Mouse (Mus musculus) kidney, adult 9 months (tissue): Measurements from ENCODE around the gene Ssxb10.
"Not testable (repeated sequence)": the region's sequence is repeated elsewhere in the genome, so short reads cannot be mapped to it uniquely, and the experiment has no call there.

Experiments
- DNase-seq: peaks from one replicate; pipeline ENCODE4 v3.0.0; 2022

The Ssxb10 gene

DNA sequence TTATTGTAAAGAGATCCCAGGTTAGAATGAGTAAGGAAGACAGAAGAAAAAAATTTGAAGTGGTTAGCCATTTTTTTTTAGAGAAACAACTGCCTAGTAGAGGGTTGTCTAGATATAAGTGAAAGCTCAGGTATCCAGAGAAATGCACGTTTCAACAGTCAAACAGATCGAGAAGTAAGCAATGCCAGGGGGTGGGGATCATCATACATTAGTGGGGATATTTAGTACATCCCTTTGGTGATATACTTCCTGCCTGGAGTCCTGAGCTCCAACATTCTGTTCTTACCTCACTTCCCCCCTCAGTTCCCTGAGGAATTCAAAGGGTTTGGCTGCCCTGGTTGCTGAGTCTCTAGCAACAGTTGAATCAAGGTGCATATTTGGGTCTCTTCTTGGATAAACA is at the start of gene Ssxb10:
Ssxb10 (plus strand) TSS at position 301 of the 400 bp plus-strand sequence.
- DNase-seq, result no peak

DNA sequence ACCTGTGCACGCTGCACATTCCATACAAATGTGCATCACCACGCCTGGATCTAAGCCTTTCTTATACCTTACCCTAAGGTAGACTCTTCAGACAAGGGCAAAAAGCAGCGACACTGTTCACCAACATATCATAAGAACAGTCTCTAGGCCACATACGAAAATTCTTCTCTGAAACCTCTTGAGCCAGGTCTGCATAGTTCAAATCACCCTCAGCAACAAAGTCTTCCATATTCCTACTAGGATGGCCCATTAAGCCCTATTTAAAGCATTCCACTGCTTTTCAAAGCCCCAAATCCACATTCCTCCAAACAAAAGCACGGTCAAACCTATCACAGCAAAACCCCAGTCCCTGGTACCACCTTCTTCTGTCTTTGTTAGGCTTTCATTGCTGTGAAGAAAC is 38.6 kb upstream of the Ssxb10 start:
- DNase-seq, result no peak

DNA sequence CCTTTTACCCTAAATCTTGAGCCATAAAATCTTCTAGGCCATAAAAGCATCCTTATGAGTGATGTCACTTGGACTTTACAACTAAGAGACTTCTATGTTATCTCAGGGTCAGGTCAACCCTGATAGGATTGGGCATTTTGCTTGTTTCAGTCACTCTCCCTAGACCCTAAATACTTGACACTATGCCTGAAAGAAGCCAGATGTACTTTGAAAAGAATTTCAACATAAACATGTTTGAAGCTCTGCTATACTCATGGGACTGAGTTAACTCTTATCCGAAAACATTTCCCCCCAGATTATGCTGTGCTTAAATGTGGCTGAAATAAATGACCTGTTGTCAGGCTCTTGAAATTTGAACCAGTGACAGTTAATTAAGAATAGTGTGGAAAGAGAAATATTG is 17.9 kb upstream of the Ssxb10 start:
- no peak for DNase-seq

DNA sequence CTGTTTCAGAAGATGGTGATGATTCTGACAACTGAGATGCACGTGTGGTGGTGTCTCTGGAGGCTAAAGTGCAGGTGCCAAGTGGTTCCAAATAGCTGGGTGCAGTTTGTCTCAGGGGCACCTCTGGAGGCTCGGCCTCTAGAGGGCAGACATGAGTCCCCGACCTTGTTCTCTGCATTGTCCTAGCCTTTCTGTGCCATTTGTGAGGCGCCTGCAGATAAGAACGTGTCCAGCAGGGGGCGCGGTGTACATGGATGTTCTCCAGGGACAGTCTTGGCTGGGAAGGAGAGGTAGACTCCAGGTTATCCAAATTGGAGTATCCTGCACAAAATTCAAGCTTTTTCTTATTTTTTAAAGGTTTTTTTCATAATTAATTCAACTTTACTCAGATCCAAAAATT is 12.3 kb upstream of the Ssxb10 start:
- DNase-seq, result peak; percentile 64

DNA sequence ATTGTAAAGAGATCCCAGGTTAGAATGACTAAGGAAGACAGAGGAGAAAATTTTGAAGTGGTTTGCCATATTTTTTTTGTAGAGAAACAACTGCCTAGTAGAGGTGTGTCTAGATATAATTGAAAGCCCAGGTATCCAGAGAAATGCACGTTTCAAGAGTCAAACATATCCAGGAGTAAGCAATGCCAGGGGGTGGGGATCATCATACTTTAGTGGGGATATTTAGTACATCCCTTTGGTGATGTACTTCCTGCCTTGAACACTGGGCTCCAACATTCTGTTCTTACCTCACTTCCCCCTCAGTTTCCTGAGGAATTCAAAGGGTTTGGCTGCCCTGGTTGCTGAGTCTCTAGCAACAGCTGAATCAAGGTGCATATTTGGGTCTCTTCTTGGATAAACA is 39.5 kb downstream of the Ssxb10 start, which contains the start of gene Ssxb9:
Ssxb9 (plus strand) TSS at position 301 of the 400 bp plus-strand sequence.
- DNase-seq, result not testable (repeated sequence)
